Mouse (Mus musculus) kidney, postnatal 0 days (tissue): Measurements from ENCODE around the gene Hrk. TPM values are rescaled to one million over a fixed set of nuclear protein-coding genes. Genes with fewer than 3 reads are reported as not detected.
A peak's percentile ranks its signal among the peaks of the same experiment; 100 is the strongest.

Experiments
- ATAC-seq: fragments of 200-750 bp; cut with Nextera tagmentation; replicated peaks from 2 replicates; pipeline ENCODE4 v1.8.0; 2017; ENCODE audit warnings: low read depth, moderate number of reproducible peaks, moderate TSS enrichment, moderate library complexity; ENCODE audit not compliant: low FRiP score
- DNase-seq: peaks from one replicate; pipeline ENCODE4 v3.0.0-alpha.2; 2016; ENCODE audit warnings: low spot score
- H3K27ac ChIP-seq: fragments of 300-500 bp; sonication (generic); 2 replicates; pipeline ENCODE4 v1.5.1; 2014; ENCODE audit warnings: mild to moderate bottlenecking
- H3K27me3 ChIP-seq: fragments of 300-500 bp; sonication (generic); 2 replicates; pipeline ENCODE4 v1.6.1; 2014; ENCODE audit warnings: low read length, mixed read lengths; ENCODE audit not compliant: insufficient read depth
- H3K36me3 ChIP-seq: fragments of 300-500 bp; sonication (generic); 2 replicates; pipeline ENCODE4 v1.6.1; 2014; ENCODE audit warnings: low read length, mixed read lengths; ENCODE audit not compliant: insufficient read depth
- H3K4me1 ChIP-seq: fragments of 300-500 bp; sonication (generic); replicated peaks from 2 replicates; pipeline ENCODE4 v1.6.1; 2014; ENCODE audit warnings: antibody characterized with exemption, low read length, mixed read lengths; ENCODE audit not compliant: insufficient read depth
- H3K4me2 ChIP-seq: fragments of 300-500 bp; sonication (generic); 2 replicates; pipeline ENCODE4 v1.6.1; 2014; ENCODE audit warnings: mild to moderate bottlenecking, low read length, moderate library complexity, mixed read lengths
- H3K4me3 ChIP-seq: fragments of 300-500 bp; sonication (generic); replicated peaks from 2 replicates; pipeline ENCODE4 v1.5.1; 2014; ENCODE audit warnings: low read depth, low read length
- H3K9ac ChIP-seq: fragments of 300-500 bp; sonication (generic); 2 replicates; pipeline ENCODE4 v1.6.1; 2014; ENCODE audit warnings: low read depth, low read length
- H3K9me3 ChIP-seq: fragments of 300-500 bp; sonication (generic); replicated peaks from 2 replicates; pipeline ENCODE4 v1.6.1; 2016; ENCODE audit warnings: low read length, inconsistent platforms, mixed read lengths
- CTCF ChIP-seq: IDR thresholded peaks from 2 replicates; pipeline ENCODE4 v1.5.1; 2016; ENCODE audit warnings: antibody characterized with exemption, low read depth, mild to moderate bottlenecking, moderate library complexity
- WGBS: fragments of 180-500 bp; shearing (Covaris S2); extraction: QIAGEN DNeasy Blood & Tissue Kit; methylation state at CpG from one replicate; pipeline ENCODE4 v1.1.7; 2014; 5-methylcytosine and 5-hydroxymethylcytosine counted together
- polyA plus RNA-seq: library from polyadenylated mRNA; unstranded; fragments of >200 nt; fragmentation: Nextera tagmentation; extraction: Ambion mirVana; gene quantifications from 2 replicates; pipeline ENCODE4 v1.2.1, GENCODE M21; 2015

The Hrk gene
- polyA plus RNA-seq, 1 experiment from 2014 or later: 0.03 TPM

GRCm38 (mm10) chr5:118128208-118128607, 36.2 kb upstream of the Hrk start:
- Histone ChIP-seq H3K4me1 (no peaks in the 10 kb centered on the region), H3K4me3 (no peak overlapping the region), H3K4me2 (no peak overlapping the region), H3K9ac (no peak overlapping the region), H3K9me3 (no peaks in the 10 kb centered on the region), H3K27ac (no peak overlapping the region), H3K27me3 (no peaks in the 10 kb centered on the region), H3K36me3 (peaks cover 31% of the 10 kb centered on the region)
- 42% methylated on average over 6 of the region's 6 CpGs for WGBS
- ATAC-seq (no peak; the same call in 1 of the 2 replicates), DNase-seq (peak; percentile 61)
- no peak for TF ChIP-seq CTCF

- H3K4me3 ChIP-seq: no peak overlapping the region
- no peak for DNase-seq
- no peak overlapping the region for H3K4me2 ChIP-seq
- no peak overlapping the region for H3K9ac ChIP-seq
- no peak for TF ChIP-seq CTCF
- ATAC-seq: no peak
- no peak overlapping the region for H3K27ac ChIP-seq
- 59% methylated on average over 9 of the region's 9 CpGs for WGBS
- H3K27me3 ChIP-seq: no peaks in the 10 kb centered on the region
- H3K4me1 ChIP-seq: no peaks in the 10 kb centered on the region
- H3K36me3 ChIP-seq: peaks cover 28% of the 10 kb centered on the region
- no peaks in the 10 kb centered on the region for H3K9me3 ChIP-seq
These were observed 35.8 kb upstream of the Hrk start for GRCm38 (mm10) chr5:118128651-118129050.

- DNase-seq: no peak
- H3K27me3 ChIP-seq: no peaks in the 10 kb centered on the region
These were observed 28.1 kb upstream of the Hrk start for GRCm38 (mm10) chr5:118136391-118136790.

GRCm38 (mm10) chr5:118139630-118140029, 24.8 kb upstream of the Hrk start:
- no peak overlapping the region for H3K4me2 ChIP-seq
- no peak for DNase-seq
- H3K27me3 ChIP-seq: no peaks in the 10 kb centered on the region
- no peak overlapping the region for H3K27ac ChIP-seq
- H3K36me3 ChIP-seq: peaks cover 22% of the 10 kb centered on the region; the same call in 1 of the 2 replicates
- ATAC-seq: no peak
- 89% methylated on average over 8 of the region's 8 CpGs for WGBS
- H3K9ac ChIP-seq: no peak overlapping the region
- H3K4me3 ChIP-seq: no peak overlapping the region
- TF ChIP-seq CTCF: no peak
- no peaks in the 10 kb centered on the region for H3K9me3 ChIP-seq
- H3K4me1 ChIP-seq: no peaks in the 10 kb centered on the region

More at GRCm38 (mm10) chr5:118136391-118136790, 28.1 kb upstream of the Hrk start:
- ATAC-seq: no peak
- H3K9ac ChIP-seq: no peak overlapping the region
- no peaks in the 10 kb centered on the region for H3K9me3 ChIP-seq
- no peak for TF ChIP-seq CTCF
- no peak overlapping the region for H3K4me2 ChIP-seq
- WGBS: 74% methylated on average over 5 of the region's 5 CpGs
- no peak overlapping the region for H3K27ac ChIP-seq
- peaks cover 12% of the 10 kb centered on the region; the same call in 1 of the 2 replicates for H3K36me3 ChIP-seq
- H3K4me1 ChIP-seq: no peaks in the 10 kb centered on the region
- no peak overlapping the region for H3K4me3 ChIP-seq

- H3K4me2 ChIP-seq: no peak overlapping the region
- DNase-seq (no peak), ATAC-seq (no peak)
- no peaks in the 10 kb centered on the region for H3K4me1 ChIP-seq
- H3K9ac ChIP-seq: no peak overlapping the region
- H3K4me3 ChIP-seq: no peak overlapping the region
- WGBS: 76% methylated on average over 8 of the region's 8 CpGs
- TF ChIP-seq CTCF: no peak
- H3K27ac ChIP-seq: 0 out of 2 replicates have a peak overlapping the region, but pooled peaks have one; percentile 72
- no peaks in the 10 kb centered on the region for H3K9me3 ChIP-seq
- no peaks in the 10 kb centered on the region for H3K27me3 ChIP-seq
- H3K36me3 ChIP-seq: peaks cover 17% of the 10 kb centered on the region; the same call in 1 of the 2 replicates
These were observed 22.0 kb upstream of the Hrk start for GRCm38 (mm10) chr5:118142471-118142870.

- peaks cover 17% of the 10 kb centered on the region; the same call in 1 of the 2 replicates for H3K36me3 ChIP-seq
These were observed 21.0 kb upstream of the Hrk start for GRCm38 (mm10) chr5:118143211-118144026.

More at GRCm38 (mm10) chr5:118143211-118144026, 21.0 kb upstream of the Hrk start:
- ATAC-seq (peak; percentile 49), DNase-seq (peak; percentile 45)
- Histone ChIP-seq H3K9me3 (no peaks in the 10 kb centered on the region), H3K27me3 (no peaks in the 10 kb centered on the region), H3K4me2 (no peak overlapping the region), H3K9ac (no peak overlapping the region), H3K4me3 (no peak overlapping the region), H3K27ac (peak overlapping the region; percentile 72), H3K4me1 (no peaks in the 10 kb centered on the region)
- WGBS: 49% methylated on average over 12 of the region's 12 CpGs
- no peak for TF ChIP-seq CTCF
